Mouse (Mus musculus): ENCODE data around the gene Cd3g. TPM values are rescaled to one million over a fixed set of nuclear protein-coding genes. Genes with fewer than 3 reads are reported as not detected.

Gene Cd3g
- total RNA-seq (2021) = 1 to 10 TPM in 1 of 2 experiments, under 1 TPM in 1; 0.33 to 1.6 TPM
- long read RNA-seq, experiment 1, partial matches to known transcripts = 0 of 1 reads
- long read RNA-seq, experiment 1, other reads (novel, unspliced or antisense) = 0 of 1 reads
- long read RNA-seq, experiment 2 = 0 reads

DNA sequence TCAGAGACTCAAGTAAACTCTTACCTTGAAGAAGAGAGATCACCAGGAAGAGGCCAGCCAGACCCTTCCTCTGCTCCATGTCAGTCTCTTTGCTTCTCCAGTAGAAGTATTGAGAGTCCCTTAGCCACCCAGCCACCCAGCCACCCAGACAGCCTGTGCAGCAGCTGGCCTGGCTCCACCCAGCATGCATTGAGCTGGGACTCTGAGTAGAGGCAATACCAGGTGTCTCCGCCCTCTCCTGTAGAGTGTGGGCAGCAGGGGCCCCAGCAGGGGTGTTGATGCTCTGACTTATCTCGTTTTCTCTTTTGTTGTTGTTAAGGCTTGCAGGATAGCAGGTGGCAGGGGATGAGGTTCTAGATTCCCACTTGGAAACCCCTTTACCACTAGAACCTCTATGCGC is at the start of gene Cd3g:
Gene Cd3g, minus strand, starts transcription at position 190 of the 400 bp plus-strand sequence.
- DNase-seq (ENCODE audit: low spot score in 2 of 2) = no peak

DNA sequence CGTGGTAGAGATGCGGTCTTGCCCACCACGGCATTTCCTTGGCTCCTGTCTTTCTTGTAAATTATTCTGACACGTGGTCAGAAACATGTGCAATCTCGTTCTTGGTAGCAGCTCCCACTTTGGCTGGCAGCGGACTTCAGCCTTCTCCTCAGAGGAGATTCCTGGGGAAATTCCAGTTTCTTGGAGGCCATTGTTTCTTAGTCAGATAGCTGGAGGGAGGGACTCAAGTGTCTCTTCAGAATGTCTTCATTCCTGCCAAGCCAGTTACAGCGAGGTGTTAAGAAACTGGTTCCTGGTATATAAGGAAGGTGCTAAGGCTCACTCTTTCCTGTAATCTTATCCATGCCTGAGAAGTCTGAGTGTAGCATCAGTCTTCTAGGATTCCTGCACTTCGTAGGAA is 47.1 kb upstream of the Cd3g start:
- no peak for DNase-seq (ENCODE audit: low spot score in 2 of 2)

- no peak for DNase-seq (ENCODE audit: low spot score in 2 of 2)
These were observed 44.0 kb upstream of the Cd3g start for GRCm38 (mm10) chr9:45024187-45024586.

- DNase-seq (ENCODE audit: low spot score in 2 of 2) = no peak
These were observed 43.4 kb upstream of the Cd3g start for GRCm38 (mm10) chr9:45023638-45024037.

DNA sequence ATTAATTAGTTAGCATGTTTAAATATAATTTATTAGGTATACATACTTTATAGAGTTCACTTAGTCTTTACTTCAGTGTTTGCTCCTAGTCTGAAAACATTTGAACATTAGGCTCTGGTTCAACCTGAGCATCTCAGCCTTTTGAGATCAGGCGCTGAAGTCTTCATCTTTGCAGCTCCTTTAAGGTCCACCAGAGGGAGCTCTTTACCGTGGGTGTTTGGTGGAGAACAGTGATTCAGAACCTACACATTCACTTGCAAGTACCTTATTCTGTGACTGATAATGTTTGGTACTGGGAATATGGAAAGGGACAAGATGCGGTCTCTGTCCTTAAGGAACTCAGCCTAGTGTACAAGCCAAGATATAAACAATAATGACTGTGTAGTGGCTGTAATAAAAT is 42.6 kb upstream of the Cd3g start:
- peak; percentile 41 to 61 for DNase-seq (ENCODE audit: low spot score in 2 of 2)

DNA sequence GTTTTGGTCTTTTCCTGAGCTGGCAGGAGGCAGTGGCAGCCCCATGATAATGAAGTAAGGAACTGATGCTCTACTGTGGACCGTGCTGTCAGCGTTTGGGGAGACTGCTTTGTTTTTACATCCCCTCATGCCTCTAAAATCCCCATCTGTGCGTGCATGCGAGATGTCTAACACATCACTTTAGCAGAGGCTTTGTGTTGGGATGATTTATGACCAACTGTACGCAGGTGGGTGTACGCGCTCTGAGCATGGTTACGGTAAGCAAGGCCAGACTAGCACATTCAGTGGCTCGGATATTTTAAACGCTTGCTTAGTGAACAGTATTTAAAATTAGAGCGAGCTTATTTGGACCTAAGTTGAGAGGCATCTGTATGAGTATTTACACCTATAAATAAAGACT is 37.8 kb upstream of the Cd3g start:
- DNase-seq (ENCODE audit: low spot score in 2 of 2) = no peak

DNA sequence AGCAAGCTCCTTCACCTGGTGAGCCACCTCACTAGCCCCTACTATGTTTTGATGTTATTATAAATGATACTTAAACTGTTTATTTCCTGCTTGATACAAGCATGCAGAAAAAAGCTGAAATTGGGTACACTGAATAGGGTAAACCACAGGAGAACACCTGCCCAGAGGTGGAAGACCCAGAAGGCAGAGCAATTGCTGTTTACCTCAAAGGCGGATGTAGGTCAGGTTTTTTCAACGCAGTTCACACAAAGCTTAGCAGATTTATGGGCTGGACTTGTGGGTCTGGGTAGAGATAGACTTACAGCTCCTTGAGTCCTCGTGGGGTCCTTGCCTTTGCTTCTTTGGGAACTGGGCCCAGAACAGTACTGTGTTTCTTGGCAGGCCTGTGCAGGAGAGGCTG is 35.6 kb upstream of the Cd3g start:
- no peak for DNase-seq (ENCODE audit: low spot score in 2 of 2)

DNA sequence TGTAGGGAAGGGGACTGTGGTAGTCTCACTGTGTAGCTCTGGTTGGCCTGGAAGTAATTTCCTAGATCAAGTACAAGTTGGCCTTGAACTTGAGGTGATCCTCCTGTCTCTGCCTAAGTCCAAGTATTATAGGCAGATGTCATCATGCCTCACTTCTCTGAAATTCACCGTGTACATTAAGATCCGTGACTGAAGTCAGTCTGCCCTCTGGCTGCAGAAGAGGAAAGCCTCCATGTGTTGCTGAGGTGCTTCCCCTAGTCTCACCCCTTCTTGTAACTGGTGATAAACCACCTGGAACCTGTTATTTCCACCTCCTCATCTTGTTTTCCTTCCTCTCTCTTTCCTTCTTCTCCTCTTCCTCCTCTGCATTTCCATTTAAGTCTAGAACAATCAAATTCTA is 34.6 kb upstream of the Cd3g start:
- no peak for DNase-seq (ENCODE audit: low spot score in 2 of 2)

DNA sequence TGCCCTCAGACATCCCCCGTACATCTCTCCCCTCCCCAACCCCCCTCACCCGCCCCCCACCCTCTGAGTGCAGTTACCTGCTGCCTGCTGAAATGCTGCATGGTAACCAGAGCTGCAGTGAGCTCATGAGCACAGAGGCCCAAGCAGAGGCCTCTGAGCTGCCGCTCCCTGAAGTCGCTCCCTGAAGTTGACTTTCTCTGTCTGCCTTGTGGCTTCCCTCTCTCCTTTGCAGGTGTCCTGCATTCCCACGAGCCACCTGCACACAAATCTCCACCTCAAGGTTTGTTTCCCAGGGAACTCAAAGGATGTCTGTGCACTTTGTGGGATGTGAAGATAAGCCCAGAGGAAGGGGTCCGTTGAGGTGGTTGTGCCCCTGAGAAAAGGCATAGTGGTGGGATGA is 31.1 kb upstream of the Cd3g start:
- DNase-seq (ENCODE audit: low spot score in 2 of 2) = no peak

- DNase-seq (ENCODE audit: low spot score in 2 of 2) = no peak
These were observed 30.2 kb upstream of the Cd3g start for GRCm38 (mm10) chr9:45010461-45010860.

DNA sequence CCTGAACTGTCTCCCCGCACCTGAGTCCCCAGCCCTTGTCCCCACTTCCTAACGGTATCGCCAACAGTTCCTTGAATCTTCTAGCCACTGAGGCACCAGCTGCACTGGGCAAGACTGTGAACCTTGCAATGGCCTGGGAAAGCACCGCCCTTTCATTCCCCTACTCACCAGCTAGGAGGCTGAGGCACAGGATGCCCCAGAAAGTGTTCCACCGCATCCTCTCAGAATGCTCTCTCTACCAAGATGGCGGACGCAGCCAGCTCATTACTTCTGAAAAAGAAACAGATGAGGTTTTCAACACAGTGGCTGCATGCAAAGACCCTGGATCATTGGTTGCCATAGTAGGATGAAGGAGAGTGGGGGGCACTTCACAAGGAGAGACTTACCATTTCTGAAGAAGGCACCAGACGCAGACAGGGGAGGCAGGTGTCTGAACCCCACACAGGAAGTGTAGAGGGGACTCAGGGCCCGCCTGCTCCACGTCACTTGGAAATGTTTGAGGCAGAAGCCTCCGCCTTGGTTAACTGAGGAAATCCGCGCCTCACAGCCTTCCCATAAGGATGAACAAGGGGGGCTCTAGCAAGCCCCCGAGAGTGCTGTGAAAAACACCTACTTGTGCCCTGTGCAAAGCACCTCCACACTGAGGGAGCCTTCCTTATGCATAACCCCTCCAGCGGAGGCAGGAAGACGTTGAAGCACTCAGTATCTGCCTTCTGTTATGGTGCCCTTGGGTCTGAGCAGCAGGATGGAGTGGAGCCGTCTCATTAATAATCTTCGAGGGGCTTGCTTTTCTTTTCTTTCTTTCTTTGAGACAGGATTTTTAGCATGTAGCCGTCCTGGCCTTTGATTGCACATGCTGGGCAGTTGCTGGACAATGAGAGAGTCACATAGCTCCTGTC is 29.2 kb upstream of the Cd3g start, which contains the start of gene Cd3e:
Gene Cd3e, minus strand, starts transcription at position 448 of the 899 bp plus-strand sequence.
- no peak for DNase-seq (ENCODE audit: low spot score in 2 of 2)

- DNase-seq (ENCODE audit: low spot score in 2 of 2) = no peak
These were observed 28.1 kb upstream of the Cd3g start for GRCm38 (mm10) chr9:45008342-45008741.

DNA sequence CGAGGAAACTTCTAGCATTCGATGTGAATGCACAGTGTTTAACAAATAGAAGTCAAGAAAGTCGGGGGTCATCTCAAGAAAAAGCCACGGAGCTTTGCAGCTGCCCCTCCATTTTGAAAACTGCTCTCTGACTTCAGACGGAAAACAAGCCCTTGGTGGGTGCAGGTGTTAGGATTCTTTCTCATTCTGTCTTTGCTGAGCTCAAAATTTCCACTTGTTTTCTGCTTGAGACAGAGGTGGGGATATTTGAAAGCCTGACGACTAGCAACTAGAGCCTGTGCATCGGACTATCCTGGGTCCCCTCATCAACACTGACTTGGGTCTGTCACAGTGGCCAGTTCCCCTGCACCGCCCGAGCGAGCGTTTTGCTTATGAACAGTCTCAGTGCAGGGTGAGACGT is 27.2 kb upstream of the Cd3g start:
- DNase-seq (ENCODE audit: low spot score in 2 of 2) = no peak

- no peak for DNase-seq (ENCODE audit: low spot score in 2 of 2)
These were observed 20.0 kb upstream of the Cd3g start for GRCm38 (mm10) chr9:45000249-45000648.

GRCm38 (mm10) chr9:44999776-45000175 is 19.5 kb upstream of the Cd3g start:
- no peak for DNase-seq (ENCODE audit: low spot score in 2 of 2)

DNA sequence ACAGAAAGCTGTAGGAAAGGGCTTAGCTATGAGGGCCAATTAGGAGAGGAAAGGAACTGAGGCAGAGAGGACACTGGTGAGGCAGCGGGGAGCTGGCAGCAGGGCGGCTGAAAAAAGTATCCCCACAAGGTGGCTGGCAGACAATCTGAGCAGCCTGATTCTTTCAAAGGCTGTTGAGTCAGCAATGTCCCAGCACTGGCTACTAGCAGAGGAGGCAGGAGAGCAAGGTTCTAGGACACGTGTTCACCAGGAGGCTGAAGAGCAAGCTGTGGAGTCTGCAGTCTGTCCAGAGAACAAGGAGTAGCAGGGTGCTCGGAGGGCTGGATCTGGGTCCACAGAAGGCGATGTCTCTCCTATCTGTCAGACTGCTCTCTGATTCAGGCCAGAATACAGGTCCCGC is 18.9 kb upstream of the Cd3g start:
- no peak for DNase-seq (ENCODE audit: low spot score in 2 of 2)

DNA sequence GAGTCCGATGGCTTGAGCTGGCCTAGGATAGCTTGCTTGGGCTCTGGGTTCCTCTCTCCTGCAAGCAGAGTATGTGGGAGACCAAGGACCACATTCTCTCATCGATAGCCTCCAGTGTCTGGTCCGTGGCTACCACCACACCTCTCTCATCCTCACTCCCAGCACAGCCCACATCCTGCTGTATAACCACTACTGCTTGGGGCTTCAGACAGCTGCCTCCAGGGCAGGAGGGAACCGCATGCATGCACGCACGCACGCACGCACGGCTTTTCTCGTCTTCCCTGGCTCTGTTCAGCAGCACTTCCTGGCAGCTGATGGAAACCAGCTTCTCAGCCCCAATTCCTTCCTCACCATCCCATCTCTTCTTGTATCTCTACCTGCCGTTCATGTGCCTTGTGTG is 17.9 kb upstream of the Cd3g start:
- no peak for DNase-seq (ENCODE audit: low spot score in 2 of 2)

GRCm38 (mm10) chr9:44996590-44996989 is 16.4 kb upstream of the Cd3g start:
- no peak for DNase-seq (ENCODE audit: low spot score in 2 of 2)

DNA sequence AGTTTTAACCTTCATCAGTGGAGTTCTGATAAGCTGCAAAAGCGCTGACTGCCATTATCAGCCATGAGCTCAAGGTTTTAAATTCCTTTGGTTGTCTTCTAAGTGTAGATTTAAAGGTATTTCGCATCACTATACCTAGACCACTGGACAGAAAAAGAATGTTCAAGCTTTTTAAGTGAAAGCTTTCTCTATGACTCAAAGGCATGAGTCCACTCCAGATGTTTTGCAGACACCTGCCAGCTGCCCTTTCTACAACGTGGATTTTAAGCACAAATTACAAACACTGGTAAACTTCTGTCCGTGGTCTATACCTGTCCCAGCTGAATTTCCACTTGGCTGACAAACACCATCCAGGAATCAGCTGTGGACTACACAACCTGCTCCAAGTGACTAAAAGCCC is 14.7 kb upstream of the Cd3g start:
- no peak for DNase-seq (ENCODE audit: low spot score in 2 of 2)

DNA sequence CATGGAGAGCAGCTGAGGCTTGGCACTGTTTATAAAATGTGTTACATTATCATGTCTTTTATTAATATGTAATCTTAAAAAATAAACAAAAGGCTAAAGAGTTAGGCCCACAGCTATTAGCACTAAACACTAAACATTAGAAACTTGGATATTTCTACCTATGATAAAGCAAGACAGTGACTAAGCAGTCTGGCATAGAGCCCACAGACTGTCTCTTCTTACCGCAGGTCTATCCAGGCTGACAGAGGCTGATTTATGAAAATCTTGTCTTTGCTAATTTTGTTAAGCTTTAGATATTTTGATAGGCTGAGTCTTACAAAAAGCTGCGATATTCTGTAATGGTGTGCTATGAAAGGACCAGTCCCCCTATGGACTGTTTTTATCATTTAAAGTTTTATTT is 13.0 kb upstream of the Cd3g start:
- DNase-seq (ENCODE audit: low spot score in 2 of 2) = no peak

GRCm38 (mm10) chr9:44992271-44992670 is 12.0 kb upstream of the Cd3g start:
- DNase-seq (ENCODE audit: low spot score in 2 of 2) = no peak

- DNase-seq (ENCODE audit: low spot score in 2 of 2) = no peak
These were observed 11.6 kb upstream of the Cd3g start for GRCm38 (mm10) chr9:44991821-44992220.

GRCm38 (mm10) chr9:44986976-44987375 is 6.7 kb upstream of the Cd3g start:
- DNase-seq (ENCODE audit: low spot score in 2 of 2) = no peak

Data from adrenal gland, adult 18-20 months (tissue).